Mouse (Mus musculus) erythroblast, embryonic 14.5 days (primary cell): ENCODE data around the gene Slc25a21. TPM values are rescaled to one million over a fixed set of nuclear protein-coding genes. Genes with fewer than 3 reads are reported as not detected.

Source experiments
- H3K27me3 ChIP-seq: 2 replicates; pipeline ENCODE4 v1.6.1; 2012; ENCODE audit warnings: inconsistent platforms; ENCODE audit not compliant: control insufficient read depth
- H3K36me3 ChIP-seq: 2 replicates; pipeline ENCODE4 v1.6.1; 2012; ENCODE audit warnings: mild to moderate bottlenecking, inconsistent platforms; ENCODE audit not compliant: control insufficient read depth
- H3K4me1 ChIP-seq: 2 replicates; pipeline ENCODE4 v1.6.1; 2012; ENCODE audit warnings: inconsistent platforms; ENCODE audit not compliant: control insufficient read depth
- H3K4me3 ChIP-seq: replicated peaks from 2 replicates; pipeline ENCODE3; 2012; ENCODE audit warnings: moderate library complexity, mild to moderate bottlenecking, inconsistent platforms
- H3K9me3 ChIP-seq: 2 replicates; pipeline ENCODE4 v1.6.1; 2012; ENCODE audit warnings: low read length, inconsistent platforms, mixed read lengths; ENCODE audit not compliant: control insufficient read depth
- GATA1 ChIP-seq: IDR thresholded peaks from 2 replicates; pipeline ENCODE4 v1.6.1; 2012; ENCODE audit warnings: low read length, inconsistent platforms, mixed read lengths
- TAL1 ChIP-seq: IDR thresholded peaks from 3 replicates; pipeline ENCODE4 v1.6.1; 2012; ENCODE audit warnings: low read length, inconsistent platforms, mixed read lengths
- polyA plus RNA-seq: library from polyadenylated mRNA; stranded (reverse); fragments of >175 nt; gene quantifications from 2 replicates; pipeline ENCODE4 v1.2.3, GENCODE M21; 2012

Slc25a21 gene
- polyA plus RNA-seq, 1 experiment = 5.0 TPM

DNA sequence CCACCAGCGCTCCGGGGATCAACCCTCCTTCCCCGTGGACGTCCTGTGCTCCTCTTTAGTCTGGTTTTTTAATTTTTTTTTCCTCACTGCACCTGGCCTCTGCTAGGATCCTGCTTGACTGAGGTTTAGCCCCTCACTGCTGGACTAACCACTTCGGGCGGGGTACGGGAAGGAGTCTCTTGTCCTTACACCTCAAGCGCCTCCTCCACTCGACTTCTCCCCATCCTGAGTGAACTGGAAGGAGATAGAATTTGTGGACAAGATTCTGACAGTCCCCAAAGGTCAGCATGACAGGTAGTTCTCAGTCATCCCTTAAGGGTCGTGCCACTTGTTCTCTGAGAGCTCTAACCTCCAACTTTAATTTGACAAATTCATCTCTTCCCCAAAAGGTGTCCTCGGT lies 502.3 kb downstream of the Slc25a21 start:
- TF ChIP-seq GATA1 = no peak
- no peak for TF ChIP-seq TAL1
- no peak overlapping the region for H3K4me3 ChIP-seq
- no peaks in the 10 kb centered on the region for H3K36me3 ChIP-seq
- peaks cover 100% of the 10 kb centered on the region for H3K27me3 ChIP-seq
- H3K9me3 ChIP-seq = peaks cover 17% of the 10 kb centered on the region; the same call in 1 of the 2 replicates
- peaks cover 5% of the 10 kb centered on the region for H3K4me1 ChIP-seq

- TF ChIP-seq TAL1 = no peak
- TF ChIP-seq GATA1 = no peak
- Histone ChIP-seq H3K36me3 (no peaks in the 10 kb centered on the region), H3K9me3 (peaks cover 16% of the 10 kb centered on the region; the same call in 1 of the 2 replicates), H3K27me3 (peaks cover 100% of the 10 kb centered on the region), H3K4me3 (no peak overlapping the region), H3K4me1 (peaks cover 5% of the 10 kb centered on the region)
Measured at GRCm38 (mm10) chr12:56694361-56694760, 502.9 kb downstream of the Slc25a21 start.

GRCm38 (mm10) chr12:56693411-56694098 lies 503.7 kb downstream of the Slc25a21 start:
- H3K9me3 ChIP-seq = peaks cover 16% of the 10 kb centered on the region; the same call in 1 of the 2 replicates
- H3K4me1 ChIP-seq = peaks cover 5% of the 10 kb centered on the region
- peaks cover 100% of the 10 kb centered on the region for H3K27me3 ChIP-seq
- H3K4me3 ChIP-seq = no peak overlapping the region
- no peaks in the 10 kb centered on the region for H3K36me3 ChIP-seq
- no peak for TF ChIP-seq GATA1
- TF ChIP-seq TAL1 = no peak

GRCm38 (mm10) chr12:56692536-56692935 lies 504.7 kb downstream of the Slc25a21 start:
- TF ChIP-seq TAL1 = no peak
- no peak for TF ChIP-seq GATA1
- Histone ChIP-seq H3K36me3 (no peaks in the 10 kb centered on the region), H3K9me3 (peaks cover 16% of the 10 kb centered on the region; the same call in 1 of the 2 replicates), H3K4me3 (no peak overlapping the region), H3K4me1 (peaks cover 5% of the 10 kb centered on the region), H3K27me3 (peaks cover 100% of the 10 kb centered on the region)

- Histone ChIP-seq H3K36me3 (no peaks in the 10 kb centered on the region), H3K4me1 (peaks cover 5% of the 10 kb centered on the region)
Measured at GRCm38 (mm10) chr12:56691427-56692079, 505.7 kb downstream of the Slc25a21 start, which contains the start of gene Pax9. Gene Pax9, plus strand, starts transcription at chr12:56691767.

DNA sequence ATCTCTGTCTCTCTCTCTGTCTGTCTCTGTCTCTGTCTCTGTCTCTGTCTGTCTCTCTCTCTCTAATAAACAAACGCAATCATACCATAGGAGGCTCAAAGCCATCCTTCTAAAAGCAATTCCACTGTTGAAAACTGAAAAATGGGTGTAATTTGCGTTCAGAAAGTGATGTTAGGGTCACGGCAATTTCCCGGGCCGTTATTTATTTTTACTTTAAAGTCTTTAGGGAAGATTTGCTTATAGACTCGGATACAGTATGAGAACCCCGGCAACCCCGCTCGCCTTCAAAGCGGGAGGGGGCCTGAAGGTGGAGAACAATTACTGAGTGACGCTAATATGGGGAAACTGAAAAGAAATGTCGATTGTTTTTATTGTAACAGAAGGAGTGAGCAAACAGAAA lies 506.3 kb downstream of the Slc25a21 start:
- Histone ChIP-seq H3K27me3 (peaks cover 100% of the 10 kb centered on the region), H3K4me3 (no peak overlapping the region), H3K9me3 (peaks cover 7% of the 10 kb centered on the region; the same call in 1 of the 2 replicates), H3K4me1 (peaks cover 5% of the 10 kb centered on the region), H3K36me3 (no peaks in the 10 kb centered on the region)
- TF ChIP-seq GATA1 = no peak

More at GRCm38 (mm10) chr12:56691427-56692079, 505.7 kb downstream of the Slc25a21 start, which contains the start of gene Pax9:
- Histone ChIP-seq H3K27me3 (peaks cover 100% of the 10 kb centered on the region), H3K9me3 (peaks cover 10% of the 10 kb centered on the region; the same call in 1 of the 2 replicates), H3K4me3 (no peak within 1 kb of the TSS)
- TF ChIP-seq TAL1 (no peak), GATA1 (no peak)

DNA sequence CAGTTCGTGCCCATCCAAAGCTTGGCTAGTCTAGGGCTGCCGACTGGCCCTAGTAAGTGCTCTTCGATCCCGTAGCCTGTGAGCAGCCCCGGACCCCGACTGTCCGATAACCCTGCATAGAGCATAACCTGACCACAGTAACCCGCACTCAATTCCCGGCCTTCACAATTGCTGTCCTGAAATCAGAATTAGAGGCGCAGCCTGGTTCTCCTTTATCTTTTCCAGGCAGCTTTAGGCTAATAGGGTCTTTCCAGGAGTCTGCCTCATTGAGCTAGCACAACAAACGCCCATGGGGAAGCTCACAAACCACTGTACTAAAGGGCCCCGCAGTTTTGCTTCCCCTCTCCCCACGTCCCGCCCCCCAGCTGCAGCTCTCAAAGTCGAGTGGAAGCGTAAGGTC lies 506.9 kb downstream of the Slc25a21 start:
- Histone ChIP-seq H3K27me3 (peaks cover 100% of the 10 kb centered on the region), H3K4me1 (peaks cover under 1% of the 10 kb centered on the region; the same call in 1 of the 2 replicates), H3K36me3 (no peaks in the 10 kb centered on the region), H3K9me3 (peaks cover 4% of the 10 kb centered on the region; the same call in 1 of the 2 replicates), H3K4me3 (no peak overlapping the region)
- TF ChIP-seq GATA1 (no peak), TAL1 (no peak)

- H3K36me3 ChIP-seq = no peaks in the 10 kb centered on the region
- H3K4me3 ChIP-seq = no peak overlapping the region
- peaks cover 100% of the 10 kb centered on the region for H3K27me3 ChIP-seq
- no peaks in the 10 kb centered on the region for H3K4me1 ChIP-seq
- TF ChIP-seq TAL1 = no peak
- no peak for TF ChIP-seq GATA1
- peaks cover 4% of the 10 kb centered on the region; the same call in 1 of the 2 replicates for H3K9me3 ChIP-seq
Measured at GRCm38 (mm10) chr12:56689736-56690135, 507.5 kb downstream of the Slc25a21 start.

- H3K9me3 ChIP-seq = peaks cover 4% of the 10 kb centered on the region; the same call in 1 of the 2 replicates
- TF ChIP-seq TAL1 (no peak), GATA1 (no peak)
- H3K27me3 ChIP-seq = peaks cover 100% of the 10 kb centered on the region
- H3K4me1 ChIP-seq = no peaks in the 10 kb centered on the region
- H3K36me3 ChIP-seq = no peaks in the 10 kb centered on the region
- no peak overlapping the region for H3K4me3 ChIP-seq
Measured at GRCm38 (mm10) chr12:56689331-56689730, 507.9 kb downstream of the Slc25a21 start.
